Mouse (Mus musculus) embryonic stem cell, embryonic (primary cell): ENCODE results near the gene Ubl7.

Experiments used
- CTCF ChIA-PET, 4 experiments: fragments of 300-600 bp in 2 of 4; fragments of 350-600 bp in 2 of 4; sonication (Branson Sonifier 250); formaldehyde crosslinking; loops; one replicate each; lab custom pipeline; 2022; ENCODE audit warnings: inconsistent platforms in 2 of 4; lab: Charles Lee
- POLR2A ChIA-PET, 4 experiments: fragments of 300-600 bp in 2 of 4; fragments of 350-600 bp in 2 of 4; sonication (Branson Sonifier 250); formaldehyde crosslinking; loops; one replicate each; lab custom pipeline; 2022; ENCODE audit warnings: antibody characterized with exemption in 4 of 4, inconsistent platforms in 1 of 4; lab: Charles Lee

Gene Ubl7

GRCm38 (mm10) chr9:57937651-57938050 lies 26.9 kb downstream of the Ubl7 start:
- CTCF ChIA-PET: interaction anchor here in 2 of 4 experiments (1.3 to 9.9 kb wide), 5 partner anchors 53 to 66 kb away, joined by 3 to 148 read pairs (median 35); no protein-coding TSS in a partner anchor
- POLR2A ChIA-PET: interaction anchor here in 2 of 4 experiments (1.4 to 10.8 kb wide), 3 partner anchors 9 to 62 kb away, joined by 3 to 104 read pairs (median 11); no protein-coding TSS in a partner anchor

DNA sequence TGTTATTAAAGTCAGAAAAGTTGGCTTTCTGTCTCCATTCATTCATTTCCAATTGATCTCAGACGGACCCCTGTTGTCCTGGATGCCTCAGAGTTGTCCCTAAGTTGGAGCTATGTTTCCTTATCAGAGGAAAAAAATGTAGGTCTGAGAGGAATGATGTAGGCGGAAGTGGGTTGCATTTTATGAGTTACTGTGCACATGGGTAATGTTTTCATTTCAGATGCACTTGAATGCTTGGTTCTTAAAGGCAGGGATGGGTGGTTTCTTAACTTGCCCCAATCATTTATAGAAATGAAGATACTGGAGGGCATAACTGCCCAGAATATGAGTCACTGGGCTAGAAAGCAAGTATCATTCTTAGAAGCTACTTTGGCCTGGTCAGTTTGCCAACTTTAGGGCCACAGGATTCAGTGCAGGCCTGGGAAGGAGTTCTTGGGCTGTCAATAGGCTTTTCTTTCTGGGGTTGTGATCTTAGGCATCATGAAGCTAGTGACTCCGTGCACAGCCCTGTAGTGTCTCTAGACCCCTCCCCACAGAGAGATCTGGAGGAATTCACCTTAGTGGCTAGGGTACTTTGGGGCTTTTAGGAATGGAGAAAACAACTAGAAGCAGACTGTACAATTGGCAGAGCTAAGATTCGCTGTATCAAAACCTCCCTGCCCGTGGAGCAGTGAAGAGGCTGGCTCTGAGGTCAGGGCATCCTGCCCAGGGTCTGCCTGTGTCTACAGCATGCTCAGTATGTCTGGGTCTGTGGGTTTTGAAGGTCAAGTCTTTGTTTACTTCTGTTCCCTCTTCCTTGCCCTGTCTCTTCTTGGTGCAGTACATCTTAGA lies 27.7 kb downstream of the Ubl7 start:
- ChIA-PET POLR2A (interaction anchor here in 2 of 4 experiments (0.7 to 10.8 kb wide), 7 partner anchors 9 to 308 kb away, joined by 3 to 104 read pairs (median 5); partner anchors contain the start of gene Ubl7 (in 1 of the 2)), CTCF (interaction anchor here in 3 of 4 experiments (0.5 to 9.9 kb wide), 8 partner anchors 9 to 65 kb away, joined by 3 to 148 read pairs (median 7); no protein-coding TSS in a partner anchor)

DNA sequence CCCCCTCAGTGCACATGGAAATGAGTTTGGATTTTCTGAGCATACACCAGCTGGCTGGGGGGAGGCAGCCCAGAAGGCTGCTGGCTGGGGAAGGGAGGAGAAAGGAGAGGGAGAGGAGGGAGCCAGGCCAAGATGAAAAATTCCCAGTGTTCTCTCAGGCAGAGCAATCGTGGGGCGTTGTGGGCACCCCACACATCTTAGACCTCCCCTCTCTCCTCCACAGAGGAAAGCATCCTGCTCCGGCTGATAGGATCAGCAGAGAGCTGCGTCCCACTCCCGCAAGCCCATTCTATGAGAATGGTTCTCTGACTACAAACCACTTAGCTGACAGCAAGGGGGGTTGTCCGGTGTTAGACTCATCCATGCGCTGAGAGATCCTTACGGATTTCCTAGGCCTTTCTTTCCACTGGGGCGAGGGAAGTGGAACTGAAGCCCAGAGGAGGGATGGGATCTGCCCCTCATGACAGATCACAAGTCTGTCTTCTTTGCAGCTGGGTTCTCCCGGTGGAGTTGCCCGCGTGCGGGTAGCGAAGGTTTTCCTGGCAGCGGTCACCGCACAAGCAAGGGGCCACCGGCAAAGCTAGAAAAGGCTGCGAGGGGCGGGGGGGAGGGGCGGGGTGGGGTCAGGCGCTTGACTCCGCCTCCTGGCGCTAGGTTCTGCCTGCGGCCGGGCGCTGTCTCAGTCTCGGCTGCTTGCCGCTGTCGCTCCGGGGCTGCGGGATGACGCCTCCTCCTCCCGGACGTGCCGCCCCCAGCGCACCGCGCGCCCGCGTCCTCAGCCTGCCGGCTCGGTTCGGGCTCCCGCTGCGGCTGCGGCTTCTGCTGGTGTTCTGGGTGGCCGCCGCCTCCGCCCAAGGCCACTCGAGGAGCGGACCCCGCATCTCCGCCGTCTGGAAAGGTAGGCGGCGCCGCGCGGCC lies 28.9 kb downstream of the Ubl7 start, which contains the start of gene Sema7a:
Sema7a (plus strand) TSS at position 682 of the 918 bp plus-strand sequence.
- CTCF ChIA-PET: interaction anchor here in 3 of 4 experiments (0.6 to 9.9 kb wide), 22 partner anchors 8 to 770 kb away, joined by 3 to 148 read pairs (median 3); partner anchors contain the start of genes Islr (in 1 of the 3), Islr2 (in 1 of the 3) and Rpp25 (in 1 of the 3)
- POLR2A ChIA-PET: interaction anchor here (0.5 to 10.8 kb wide), 38 partner anchors 8 to 737 kb away, joined by 3 to 104 read pairs (median 4); partner anchors contain the start of genes Ubl7 (in 3 of the 4), Cplx3 (in 1 of the 4), Islr (in 1 of the 4) and Islr2 (in 1 of the 4)

GRCm38 (mm10) chr9:57940349-57940794 lies 29.6 kb downstream of the Ubl7 start:
- POLR2A ChIA-PET: interaction anchor here (0.5 to 10.8 kb wide), 35 partner anchors 9 to 410 kb away, joined by 3 to 104 read pairs (median 4); partner anchors contain the start of genes Ubl7 (in 3 of the 4), Cplx3 (in 1 of the 4), Islr (in 1 of the 4) and Islr2 (in 1 of the 4)

GRCm38 (mm10) chr9:57940861-57941638 lies 30.3 kb downstream of the Ubl7 start:
- POLR2A ChIA-PET: interaction anchor here (0.5 to 10.8 kb wide), 27 partner anchors 9 to 263 kb away, joined by 3 to 104 read pairs (median 4); partner anchors contain the start of genes Ubl7 (in 2 of the 4), Islr (in 1 of the 4) and Islr2 (in 1 of the 4)

More at GRCm38 (mm10) chr9:57940349-57940794, 29.6 kb downstream of the Ubl7 start:
- CTCF ChIA-PET: interaction anchor here (0.6 to 9.9 kb wide), 21 partner anchors 9 to 769 kb away, joined by 3 to 148 read pairs (median 4); partner anchors contain the start of genes Islr (in 1 of the 4), Islr2 (in 1 of the 4) and Rpp25 (in 1 of the 4)

GRCm38 (mm10) chr9:57942039-57942438 lies 31.3 kb downstream of the Ubl7 start:
- POLR2A ChIA-PET: interaction anchor here in 2 of 4 experiments (0.5 to 3.6 kb wide), 6 partner anchors 39 to 232 kb away, joined by 3 to 11 read pairs (median 4); no protein-coding TSS in a partner anchor
- CTCF ChIA-PET: interaction anchor here in 3 of 4 experiments (0.6 to 9.9 kb wide), 5 partner anchors 49 to 243 kb away, joined by 3 to 148 read pairs (median 9); no protein-coding TSS in a partner anchor

More at GRCm38 (mm10) chr9:57940861-57941638, 30.3 kb downstream of the Ubl7 start:
- CTCF ChIA-PET: interaction anchor here (0.6 to 9.9 kb wide), 16 partner anchors 10 to 769 kb away, joined by 3 to 148 read pairs (median 4); partner anchors contain the start of genes Islr (in 1 of the 4), Islr2 (in 1 of the 4) and Rpp25 (in 1 of the 4)

GRCm38 (mm10) chr9:57943067-57943466 lies 32.3 kb downstream of the Ubl7 start:
- POLR2A ChIA-PET: interaction anchor here in 1 of 4 experiments (0.6 kb wide), 1 partner anchor 53 kb away, joined by 3 read pairs; no protein-coding TSS in a partner anchor
- CTCF ChIA-PET: interaction anchor here in 3 of 4 experiments (0.5 to 9.9 kb wide), 6 partner anchors 54 to 269 kb away, joined by 3 to 148 read pairs (median 3); partner anchors contain the start of genes Islr (in 1 of the 3) and Islr2 (in 1 of the 3)

GRCm38 (mm10) chr9:57944572-57944971 lies 33.8 kb downstream of the Ubl7 start:
- POLR2A ChIA-PET: interaction anchor here in 2 of 4 experiments (0.7 to 1.8 kb wide), 4 partner anchors 8 to 58 kb away, joined by 3 to 8 read pairs (median 4); no protein-coding TSS in a partner anchor

GRCm38 (mm10) chr9:57945771-57946616 lies 35.2 kb downstream of the Ubl7 start:
- POLR2A ChIA-PET: interaction anchor here in 1 of 4 experiments (0.6 to 1.8 kb wide), 3 partner anchors 9 to 546 kb away, joined by 3 to 5 read pairs (median 3); no protein-coding TSS in a partner anchor
- CTCF ChIA-PET: interaction anchor here (0.5 to 3.0 kb wide), 14 partner anchors 10 to 363 kb away, joined by 3 to 21 read pairs (median 6); no protein-coding TSS in a partner anchor

More at GRCm38 (mm10) chr9:57944572-57944971, 33.8 kb downstream of the Ubl7 start:
- CTCF ChIA-PET: interaction anchor here (0.6 to 3.0 kb wide), 29 partner anchors 8 to 1651 kb away, joined by 3 to 21 read pairs (median 4); no protein-coding TSS in a partner anchor

- CTCF ChIA-PET: interaction anchor here (0.5 to 2.4 kb wide), 12 partner anchors 9 to 488 kb away, joined by 3 to 11 read pairs (median 3); partner anchors contain the start of genes Islr (in 1 of the 4) and Islr2 (in 1 of the 4)
- POLR2A ChIA-PET: interaction anchor here in 2 of 4 experiments (0.6 to 1.9 kb wide), 7 partner anchors 9 to 43 kb away, joined by 3 to 6 read pairs (median 3); no protein-coding TSS in a partner anchor
These were observed 36.7 kb downstream of the Ubl7 start for GRCm38 (mm10) chr9:57947381-57948030.

GRCm38 (mm10) chr9:57948333-57948931 lies 37.7 kb downstream of the Ubl7 start:
- ChIA-PET POLR2A (interaction anchor here in 2 of 4 experiments (1.5 to 1.9 kb wide), 2 partner anchors 8 to 13 kb away, joined by 3 to 6 read pairs; no protein-coding TSS in a partner anchor), CTCF (interaction anchor here in 2 of 4 experiments (0.5 to 2.4 kb wide), 5 partner anchors 13 to 449 kb away, joined by 3 to 11 read pairs (median 5); partner anchors contain the start of genes Islr (in 1 of the 2) and Islr2 (in 1 of the 2))

- ChIA-PET CTCF (interaction anchor here in 2 of 4 experiments (0.6 to 2.4 kb wide), 3 partner anchors 13 to 55 kb away, joined by 4 to 11 read pairs (median 5); no protein-coding TSS in a partner anchor), POLR2A (interaction anchor here in 1 of 4 experiments (0.6 to 1.4 kb wide), 2 partner anchors 11 to 145 kb away, joined by 3 to 4 read pairs; no protein-coding TSS in a partner anchor)
These were observed 38.4 kb downstream of the Ubl7 start for GRCm38 (mm10) chr9:57949102-57949704.

GRCm38 (mm10) chr9:57949879-57950278 lies 39.1 kb downstream of the Ubl7 start:
- CTCF ChIA-PET: interaction anchor here in 2 of 4 experiments (0.6 to 0.9 kb wide), 3 partner anchors 41 to 90 kb away, joined by 3 to 4 read pairs (median 3); no protein-coding TSS in a partner anchor
- POLR2A ChIA-PET: interaction anchor here in 2 of 4 experiments (1.2 to 1.7 kb wide), 4 partner anchors 10 to 20 kb away, joined by 3 to 5 read pairs (median 4); no protein-coding TSS in a partner anchor
